In the genomic region with DNA sequence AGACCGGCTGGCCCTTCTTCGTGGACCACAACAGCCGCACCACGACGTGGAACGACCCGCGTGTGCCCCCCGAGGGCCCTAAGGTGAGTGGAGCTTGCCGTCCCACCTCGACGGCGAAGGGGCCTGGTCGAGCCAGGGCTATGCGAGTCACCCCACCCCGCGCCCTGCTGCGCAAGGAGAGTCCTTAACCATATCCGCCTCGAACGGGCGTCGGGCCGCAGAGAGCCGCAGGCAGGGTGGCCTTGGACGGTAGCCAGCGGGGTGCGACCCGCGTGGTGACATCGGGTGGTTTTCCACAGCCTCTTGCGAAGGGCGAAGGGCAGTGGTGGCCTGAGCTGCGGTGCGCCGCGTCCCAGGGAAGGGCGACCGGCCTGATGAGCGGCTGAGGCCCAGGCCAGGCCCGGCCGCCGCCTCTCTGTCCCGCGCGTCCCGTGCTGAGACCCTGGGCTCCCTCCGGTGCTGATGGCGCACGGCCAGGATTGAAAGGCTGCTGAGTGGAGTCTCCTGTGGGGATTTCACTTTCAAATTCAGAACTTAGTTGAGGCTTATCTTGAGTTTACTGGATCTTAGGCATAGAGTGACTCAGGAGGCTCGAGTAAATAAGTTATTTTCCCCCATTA, we compare ENCODE assay signal across 8 mouse cellular contexts. TPM values are rescaled to one million over a fixed set of nuclear protein-coding genes. Genes with fewer than 3 reads are reported as not detected.
A peak's percentile ranks its signal among the peaks of the same experiment; 100 is the strongest.
DNase-seq lines count a peak whose midpoint lies in the region; ATAC-seq and TF ChIP-seq lines count a peak whose summit lies in the region.

No protein-coding gene starts in this region.

- no peaks in the 10 kb centered on the region for H3K27me3 ChIP-seq in neural tube, embryonic 11.5 days (ENCODE audit: control insufficient read depth, insufficient read depth, low read length)
- H3K27me3 ChIP-seq in thymus, adult 2 months (ENCODE audit: control insufficient read depth, insufficient read depth, low read length): no peaks in the 10 kb centered on the region; the same call in 1 of the 2 replicates

- no peaks in the 10 kb centered on the region for H3K9me3 ChIP-seq in neural tube, embryonic 11.5 days (ENCODE audit: control insufficient read depth, low read length)

- TF ChIP-seq POLR2A in thymus, adult 2 months (IDR thresholded peaks at IDR 0.05; ENCODE audit: control insufficient read depth, extremely low read depth, insufficient read depth, low read length, poor library complexity): no peak

- peaks cover 4% of the 10 kb centered on the region; the same call in 1 of the 2 replicates for H3K4me1 ChIP-seq in neural tube, embryonic 11.5 days (ENCODE audit: control insufficient read depth, insufficient read depth, low read length)
- H3K4me1 ChIP-seq in thymus, adult 2 months (replicated peaks; ENCODE audit: control insufficient read depth, insufficient read depth, low read length): peaks cover 10% of the 10 kb centered on the region; the same call in 1 of the 2 replicates

- H3K4me2 ChIP-seq in neural tube, embryonic 11.5 days (ENCODE audit: low read depth): peak overlapping the region; percentile 75

- ATAC-seq in neural tube, embryonic 11.5 days (ENCODE audit: insufficient read depth, low FRiP score, low TSS enrichment): no peak

- peak; percentile 81 for DNase-seq in A20 (ENCODE audit: low read depth, low spot score)
- peak; percentile 92 to 97 for DNase-seq in adrenal gland, adult (ENCODE audit: inconsistent age in 2 of 2, low spot score in 1 of 2)
- peak; percentile 74 for DNase-seq in embryo, embryonic 9.5 days (ENCODE audit: extremely low spot score)
- DNase-seq in heart, adult 8-10 months (ENCODE audit: low spot score): peak; percentile 79
- peak; percentile 86 for DNase-seq in kidney, adult 18-20 months
- peak; percentile 79 to 82 for DNase-seq in lung, adult 18-20 months
- DNase-seq in neural tube, embryonic 11.5 days (ENCODE audit: low spot score): peak; percentile 58
- peak; percentile 40 for DNase-seq in thymus, adult 2 months

- WGBS in neural tube, embryonic 11.5 days: 2% methylated on average over 51 of the region's 51 CpGs
- WGBS in thymus, adult 2 months: 4% methylated on average over 51 of the region's 51 CpGs

- no peak for TF ChIP-seq CTCF in thymus, adult 2 months (IDR thresholded peaks at IDR 0.05; ENCODE audit: borderline replicate concordance, control insufficient read depth, extremely low read depth, insufficient read depth, low read length, poor library complexity)

- H3K9ac ChIP-seq in neural tube, embryonic 11.5 days (ENCODE audit: low read length): peak overlapping the region; percentile 65

- no peak overlapping the region for H3K27ac ChIP-seq in neural tube, embryonic 11.5 days (ENCODE audit: low read depth, low read length)
- no peak overlapping the region for H3K27ac ChIP-seq in thymus, adult 2 months (ENCODE audit: control insufficient read depth, insufficient read depth, low read length)

- H3K4me3 ChIP-seq in neural tube, embryonic 11.5 days (ENCODE audit: low read depth, low read length): peak overlapping the region; percentile 47
- H3K4me3 ChIP-seq in thymus, adult 2 months (ENCODE audit: control insufficient read depth, insufficient read depth, low read length): peak overlapping the region; percentile 49

- no peaks in the 10 kb centered on the region for H3K36me3 ChIP-seq in neural tube, embryonic 11.5 days (ENCODE audit: control insufficient read depth, insufficient read depth, low read length)
- H3K36me3 ChIP-seq in thymus, adult 2 months (ENCODE audit: control insufficient read depth, insufficient read depth, low read length): no peaks in the 10 kb centered on the region

RNA-seq across cellular contexts. Expression of a gene that starts 0.7 kb away (rescaled TPM):
- 100 to 1,000 TPM; 281 to 370 (median 342) TPM for total RNA-seq in heart, adult 8-10 months (2022)
- polyA plus RNA-seq in neural tube, embryonic 11.5 days (2014; fragmentation: Nextera tagmentation; extraction: Ambion mirVana): 6.0 and 7.2 TPM in 2 replicates
- 14.5 and 19.1 TPM in 2 replicates for polyA plus RNA-seq in thymus, adult 2 months (2012; rRNA removed)

Comparison
In these comparisons a context has a peak if more than half of its experiments do, and no peak if none do; other contexts are left out.
1. DNase-seq: peak in every context shown above with its lines; median percentile 94 in adrenal gland, adult; 86 in kidney, adult 18-20 months; 81 in A20; 80 in lung, adult 18-20 months; 79 in heart, adult 8-10 months; 74 in embryo, embryonic 9.5 days; 58 in neural tube, embryonic 11.5 days; 40 in thymus, adult 2 months.